Mouse (Mus musculus) neural tube, embryonic 13.5 days (tissue): ENCODE measurements around the gene Slc25a45. TPM values are rescaled to one million over a fixed set of nuclear protein-coding genes. Genes with fewer than 3 reads are reported as not detected.

Source experiments
- ATAC-seq: fragments of 200-750 bp; cut with Nextera tagmentation; 2 replicates; pipeline ENCODE4 v1.8.0; 2017; ENCODE audit warnings: low read depth, mild to moderate bottlenecking, moderate TSS enrichment, moderate library complexity
- H3K27ac ChIP-seq: fragments of 300-500 bp; sonication (generic); replicated peaks from 2 replicates; pipeline ENCODE4 v1.5.1; 2015; ENCODE audit warnings: moderate library complexity, mild to moderate bottlenecking, inconsistent platforms
- H3K27me3 ChIP-seq: fragments of 300-500 bp; sonication (generic); 2 replicates; pipeline ENCODE4 v1.6.1; 2015; ENCODE audit warnings: mild to moderate bottlenecking, inconsistent platforms
- H3K36me3 ChIP-seq: fragments of 300-500 bp; sonication (generic); 2 replicates; pipeline ENCODE4 v1.6.1; 2015; ENCODE audit warnings: mild to moderate bottlenecking, inconsistent platforms
- H3K4me1 ChIP-seq: fragments of 300-500 bp; sonication (generic); replicated peaks from 2 replicates; pipeline ENCODE4 v1.6.1; 2015; ENCODE audit warnings: inconsistent platforms
- H3K4me2 ChIP-seq: fragments of 300-500 bp; sonication (generic); 2 replicates; pipeline ENCODE4 v1.6.1; 2015; ENCODE audit warnings: inconsistent platforms, mild to moderate bottlenecking, moderate library complexity
- H3K4me3 ChIP-seq: fragments of 300-500 bp; sonication (generic); 2 replicates; pipeline ENCODE4 v1.5.1; 2015; ENCODE audit warnings: mild to moderate bottlenecking, inconsistent platforms
- H3K9ac ChIP-seq: fragments of 300-500 bp; sonication (generic); 2 replicates; pipeline ENCODE4 v1.6.1; 2015; ENCODE audit warnings: moderate library complexity, mild to moderate bottlenecking, inconsistent platforms
- H3K9me3 ChIP-seq: fragments of 300-500 bp; sonication (generic); 2 replicates; pipeline ENCODE4 v1.6.1; 2016; ENCODE audit warnings: inconsistent platforms
- WGBS: fragments of 180-500 bp; shearing (Covaris S2); methylation state at CpG from one replicate; pipeline ENCODE4 v1.1.7; 2015; 5-methylcytosine and 5-hydroxymethylcytosine counted together
- polyA plus RNA-seq: library from polyadenylated mRNA; unstranded; fragments of >200 nt; fragmentation: Nextera tagmentation; extraction: Ambion mirVana; gene quantifications from 2 replicates; pipeline ENCODE4 v1.2.1, GENCODE M21; 2015

The Slc25a45 gene
- polyA plus RNA-seq, 1 experiment from 2014 or later, result 2.3 TPM

DNA sequence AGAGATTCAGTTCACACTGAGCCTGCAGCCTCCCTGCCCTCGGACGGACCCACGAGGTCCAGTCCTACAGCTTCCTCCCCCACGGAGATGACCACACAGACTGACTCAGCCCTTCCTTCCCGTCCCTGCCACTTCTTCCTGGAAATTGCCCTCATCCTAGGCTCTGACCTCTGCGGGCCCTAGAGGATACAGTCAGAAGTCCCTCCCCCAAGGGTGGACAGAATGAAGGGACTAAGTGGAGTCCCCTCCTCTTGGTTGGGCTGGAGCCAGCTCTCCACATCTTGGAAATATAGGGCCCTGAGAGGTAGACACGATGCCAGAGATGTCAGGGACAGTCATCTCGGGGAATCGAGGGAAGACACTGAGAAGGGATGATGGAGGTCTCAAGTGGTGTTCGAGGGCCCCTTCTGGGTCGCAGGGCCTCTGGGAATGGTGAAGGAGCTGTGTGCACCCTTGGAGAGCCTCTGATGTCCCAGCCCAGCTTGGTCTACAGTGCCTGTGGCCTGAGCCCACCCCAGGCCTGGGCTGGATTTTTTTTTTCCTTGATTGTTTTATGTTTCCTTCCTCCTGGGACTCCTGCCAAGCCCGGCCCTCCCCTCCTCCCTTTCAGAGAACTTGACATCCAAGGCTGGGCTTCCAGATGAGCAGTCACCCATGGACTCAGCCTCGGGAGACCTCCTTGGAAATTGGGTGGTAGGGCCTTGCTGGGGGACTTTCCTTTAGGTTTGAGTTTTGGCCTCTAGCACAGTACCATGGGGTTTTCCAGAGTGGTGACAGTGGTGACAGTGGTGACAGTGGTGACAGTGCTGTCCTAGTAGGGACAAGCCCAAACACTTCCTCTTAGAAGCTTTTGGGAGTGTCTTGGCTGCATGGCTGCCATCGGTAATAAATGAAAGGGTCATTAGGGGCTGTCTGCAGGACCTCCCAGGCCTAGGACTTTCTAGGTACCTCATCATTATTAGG is 52.3 kb downstream of the Slc25a45 start:
- Histone ChIP-seq H3K9ac (no peak overlapping the region), H3K36me3 (no peaks in the 10 kb centered on the region), H3K4me3 (no peak overlapping the region), H3K9me3 (no peaks in the 10 kb centered on the region), H3K27me3 (peaks cover 12% of the 10 kb centered on the region), H3K4me2 (no peak overlapping the region), H3K27ac (no peak overlapping the region), H3K4me1 (peaks cover 29% of the 10 kb centered on the region)
- ATAC-seq, result no peak
- 61% methylated on average over 14 of the region's 14 CpGs for WGBS

DNA sequence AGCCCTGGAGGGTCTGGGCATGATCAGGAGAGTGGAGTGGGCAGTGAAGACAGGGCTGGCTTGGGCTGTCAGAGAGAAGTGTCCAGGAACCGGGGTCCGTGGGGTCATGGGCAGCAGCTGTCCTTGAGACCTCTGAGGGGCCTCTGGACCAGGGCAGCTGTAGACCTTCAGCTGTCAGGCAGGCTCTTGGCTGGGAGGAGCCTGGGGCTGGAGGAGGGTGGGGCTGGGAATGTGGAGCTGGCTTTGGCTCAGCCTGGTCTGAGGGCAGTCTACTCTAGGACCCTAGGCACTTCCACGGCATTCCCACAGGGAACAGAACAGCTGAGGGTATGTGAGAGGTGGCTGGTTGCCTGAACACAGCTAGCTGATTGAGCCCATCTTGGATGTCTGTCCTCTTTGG is 57.7 kb downstream of the Slc25a45 start:
- Histone ChIP-seq H3K27me3 (no peaks in the 10 kb centered on the region), H3K4me3 (no peak overlapping the region), H3K9ac (no peak overlapping the region), H3K36me3 (0 out of 2 replicates have a peak, but pooled peaks cover 4% of the 10 kb centered on the region), H3K4me1 (peaks cover 23% of the 10 kb centered on the region), H3K9me3 (no peaks in the 10 kb centered on the region), H3K4me2 (no peak overlapping the region), H3K27ac (no peak overlapping the region; the same call in 1 of the 2 replicates)
- ATAC-seq, result no peak
- 68% methylated on average over 3 of the region's 3 CpGs for WGBS

Other genes with a start within 250 kb of the Slc25a45 start
- 33.8 and 36.5 TPM in 2 replicates for gene Rela, start 240.3 kb upstream of the Slc25a45 start, polyA plus RNA-seq
- gene Sipa1, start 214.1 kb upstream of the Slc25a45 start, polyA plus RNA-seq, result 19.1 and 19.8 TPM in 2 replicates
- gene Map3k11, start 189.1 kb upstream of the Slc25a45 start, polyA plus RNA-seq, result 17.4 and 18.0 TPM in 2 replicates
- 23.0 TPM in 2 replicates for gene Pcnx3, start 188.9 kb upstream of the Slc25a45 start, polyA plus RNA-seq
- not detected in 2 replicates for gene Kcnk7, start 173.4 kb upstream of the Slc25a45 start, polyA plus RNA-seq
- 8.3 and 9.6 TPM in 2 replicates for gene Ehbp1l1, start 151.5 kb upstream of the Slc25a45 start, polyA plus RNA-seq
- 186 and 194 TPM in 2 replicates for gene Fam89b, start 148.2 kb upstream of the Slc25a45 start, polyA plus RNA-seq
- 16.0 and 17.0 TPM in 2 replicates for gene Ltbp3, start 136.9 kb upstream of the Slc25a45 start, polyA plus RNA-seq
- gene Scyl1, start 106.4 kb upstream of the Slc25a45 start, polyA plus RNA-seq, result 66.7 and 69.8 TPM in 2 replicates
- gene Frmd8, start 2.5 kb upstream of the Slc25a45 start, polyA plus RNA-seq, result 21.1 and 23.3 TPM in 2 replicates
- 11.1 and 11.4 TPM in 2 replicates for gene Tigd3, start 16.3 kb downstream of the Slc25a45 start, polyA plus RNA-seq
- 117 and 135 TPM in 2 replicates for gene Dpf2, start 35.2 kb downstream of the Slc25a45 start, polyA plus RNA-seq
- 11.8 and 13.5 TPM in 2 replicates for gene Cdc42ep2, start 47.0 kb downstream of the Slc25a45 start, polyA plus RNA-seq
- gene Pola2, start 86.4 kb downstream of the Slc25a45 start, polyA plus RNA-seq, result 20.8 and 24.8 TPM in 2 replicates
- gene Slc22a20, start 108.3 kb downstream of the Slc25a45 start, polyA plus RNA-seq, result not detected in 2 replicates
- gene Capn1, start 138.1 kb downstream of the Slc25a45 start, polyA plus RNA-seq, result 6.9 and 7.5 TPM in 2 replicates
- gene Syvn1, start 168.8 kb downstream of the Slc25a45 start, polyA plus RNA-seq, result 36.2 and 37.0 TPM in 2 replicates
- gene Mrpl49, start 180.0 kb downstream of the Slc25a45 start, polyA plus RNA-seq, result 65.5 and 68.2 TPM in 2 replicates
- 578 and 624 TPM in 2 replicates for gene Fau, start 180.0 kb downstream of the Slc25a45 start, polyA plus RNA-seq
- 28.1 and 33.7 TPM in 2 replicates for gene Znhit2, start 183.4 kb downstream of the Slc25a45 start, polyA plus RNA-seq
- 48.4 and 49.6 TPM in 2 replicates for gene Tm7sf2, start 190.6 kb downstream of the Slc25a45 start, polyA plus RNA-seq
- gene Vps51, start 199.4 kb downstream of the Slc25a45 start, polyA plus RNA-seq, result 74.2 and 74.5 TPM in 2 replicates
- not detected in 2 replicates for gene Tmem262, start 202.2 kb downstream of the Slc25a45 start, polyA plus RNA-seq
- gene Gm28374, start 204.4 kb downstream of the Slc25a45 start, polyA plus RNA-seq, result 1.7 and 1.9 TPM in 2 replicates
- 73.2 and 85.7 TPM in 2 replicates for gene Zfpl1, start 207.1 kb downstream of the Slc25a45 start, polyA plus RNA-seq
- gene Cdca5, start 207.2 kb downstream of the Slc25a45 start, polyA plus RNA-seq, result 6.4 and 7.3 TPM in 2 replicates
- not detected in 2 replicates for gene AC131692.1, start 216.6 kb downstream of the Slc25a45 start, polyA plus RNA-seq
- 0.23 and 0.32 TPM in 2 replicates for gene Naaladl1, start 228.0 kb downstream of the Slc25a45 start, polyA plus RNA-seq
- gene Sac3d1, start 240.8 kb downstream of the Slc25a45 start, polyA plus RNA-seq, result 44.7 and 46.9 TPM in 2 replicates